Mouse (Mus musculus): ENCODE data around the gene Prok1.

Gene Prok1

GRCm38 (mm10) chr3:107187022-107187421 is 52.5 kb downstream of the Prok1 start:
- no peak for DNase-seq (ENCODE audit: low spot score in 2 of 2)

- DNase-seq (ENCODE audit: low spot score in 2 of 2): no peak
Measured at GRCm38 (mm10) chr3:107185597-107185996, 53.9 kb downstream of the Prok1 start.

DNA sequence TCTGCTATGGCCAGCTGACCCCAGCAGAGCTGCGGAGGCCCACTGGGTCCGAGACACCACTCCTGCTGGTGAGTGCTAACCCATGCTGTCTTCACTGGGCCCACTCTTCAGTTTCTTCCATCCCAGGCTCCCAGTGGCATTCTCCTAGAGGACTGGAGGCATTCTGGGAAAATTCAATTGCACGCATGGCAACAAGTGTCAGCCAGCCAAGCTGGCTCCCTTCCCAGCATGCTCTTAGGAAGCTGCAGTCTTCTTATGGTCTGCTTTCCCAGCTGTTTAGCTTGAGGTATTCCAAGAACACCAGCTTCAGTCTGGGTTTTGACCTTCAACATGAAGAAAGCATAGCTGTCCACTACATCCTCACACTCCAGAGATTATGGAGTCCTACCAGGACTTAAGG is 56.3 kb downstream of the Prok1 start:
- peak in 1 of 2 experiments; percentile 31 for DNase-seq (ENCODE audit: low spot score in 2 of 2)
